Mouse (Mus musculus) brain, embryonic 14.5 days (tissue): ENCODE measurements at regions not wholly inside any gene's neighbourhood (a gene's known extent, or its start where the extent isn't known, plus 50 kb on each side); places are given as distances from the start of the nearest gene placed in this dataset.

Experiments used
- CTCF ChIP-seq: fragments of 200-500 bp; IDR thresholded peaks from 2 replicates; pipeline ENCODE4 v1.5.1; 2012; ENCODE audit warnings: inconsistent platforms, mild to moderate bottlenecking, moderate library complexity, borderline replicate concordance; ENCODE audit not compliant: insufficient read depth, insufficient read length; ENCODE audit errors: extremely low read depth
- POLR2A ChIP-seq: fragments of 200-500 bp; IDR thresholded peaks from 2 replicates; pipeline ENCODE4 v1.6.1; 2012; ENCODE audit warnings: mild to moderate bottlenecking, inconsistent platforms, borderline replicate concordance; ENCODE audit not compliant: poor library complexity, insufficient read depth, insufficient read length, severe bottlenecking; ENCODE audit errors: extremely low read depth

DNA sequence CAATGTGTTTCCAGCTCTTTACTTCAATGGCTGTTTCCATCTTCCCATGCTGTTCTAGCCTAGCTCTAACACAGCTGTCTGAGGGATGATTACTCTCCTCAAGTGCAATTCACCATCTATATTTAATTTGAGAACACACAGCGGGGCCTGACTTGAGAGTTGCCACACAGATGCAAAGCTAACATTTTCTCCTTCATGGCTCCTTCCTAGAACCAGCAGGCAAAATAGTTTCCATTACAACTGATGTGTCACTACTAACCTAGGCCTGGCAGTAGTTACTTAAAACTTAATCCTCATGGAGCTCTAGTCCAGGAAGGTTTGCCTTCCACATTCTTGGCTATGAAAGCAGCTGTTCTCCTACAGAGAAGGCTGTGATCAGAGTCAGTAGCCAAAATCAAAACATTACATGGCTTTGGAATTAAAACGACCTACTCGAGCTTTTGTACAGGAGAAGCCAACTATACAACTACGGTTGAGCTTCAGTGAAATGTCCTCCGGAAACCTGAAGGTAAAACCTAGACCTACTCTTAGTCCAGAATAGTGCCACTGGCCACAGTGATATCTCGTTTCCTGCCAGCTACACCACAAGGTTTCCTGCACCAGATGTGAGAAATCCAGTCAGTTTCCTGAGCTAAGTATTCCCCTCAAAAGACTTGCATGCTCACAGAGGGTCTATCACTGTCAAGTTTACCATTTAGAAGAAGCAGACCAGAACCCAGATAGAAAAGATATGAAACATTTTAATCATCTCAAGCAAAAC lies 108.9 kb upstream of the Asb5 start:
- TF ChIP-seq POLR2A (no peak), CTCF (no peak)
